Mouse (Mus musculus): ENCODE data around the gene Bcar1.

Gene Bcar1

DNA sequence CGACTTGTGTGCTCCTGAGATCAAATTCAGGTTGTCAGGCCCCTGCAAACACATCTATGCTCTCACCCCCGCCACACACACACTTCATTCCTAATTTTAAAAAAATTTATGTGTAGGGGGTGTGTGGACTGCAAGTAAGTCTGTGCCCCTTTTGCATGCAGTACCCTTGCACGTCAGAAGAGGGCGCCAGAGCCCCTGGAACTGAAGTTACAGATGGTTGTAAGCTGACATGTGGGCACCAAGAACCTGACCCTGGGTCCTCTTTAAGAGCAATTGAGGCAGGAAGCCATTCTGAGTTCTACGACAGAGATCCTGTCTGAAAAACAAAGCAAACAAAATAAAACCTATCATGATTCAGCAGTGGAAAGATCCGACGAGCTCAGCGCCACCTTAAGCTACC, 67.4 kb downstream of the Bcar1 start:
- peak in 1 of 2 experiments; percentile 36 for DNase-seq

- DNase-seq, result no peak
Measured at GRCm38 (mm10) chr8:111666751-111667150, 76.9 kb downstream of the Bcar1 start.

- peak; percentile 85 to 94 for DNase-seq
Measured at GRCm38 (mm10) chr8:111662473-111662872, 81.1 kb downstream of the Bcar1 start.

All from kidney, postnatal 36 days (tissue).